Mouse (Mus musculus): ENCODE data around the gene Zfp30. TPM values are rescaled to one million over a fixed set of nuclear protein-coding genes. Genes with fewer than 3 reads are reported as not detected.
A peak's percentile ranks its signal among the peaks of the same experiment; 100 is the strongest.

Gene Zfp30
- polyA plus RNA-seq, 1 experiment from 2014 or later = 8.9 TPM

- no peak for ATAC-seq (ENCODE audit: insufficient number of reproducible peaks, low FRiP score, low TSS enrichment, low read depth)
- H3K9me3 ChIP-seq = no peaks in the 10 kb centered on the region
- H3K36me3 ChIP-seq = peaks cover 25% of the 10 kb centered on the region
- no peaks in the 10 kb centered on the region for H3K27me3 ChIP-seq
- H3K4me1 ChIP-seq = no peaks in the 10 kb centered on the region
- 85% methylated on average over 1 of the region's 1 CpGs for WGBS
- H3K4me2 ChIP-seq = no peak overlapping the region
- H3K9ac ChIP-seq = no peak overlapping the region
- no peak overlapping the region for H3K4me3 ChIP-seq
- no peak overlapping the region for H3K27ac ChIP-seq
These were observed 58.3 kb downstream of the Zfp30 start for GRCm38 (mm10) chr7:29842105-29842504.

MicroRNA genes within 50 kb of the gene (microRNA counts, 519-probe panel; counts per million panel counts)
- 1,268 counts per million, percentile 10 among the panel's probes with 10 or more counts for microRNA mmu-miR-1964

Small RNA genes within 50 kb of the gene (microRNA-seq; reads per million reads assigned to microRNA genes)
- gene Mir1964 = 0.82 reads per million

Other genes with a start within 250 kb of the Zfp30 start
- not detected in 2 replicates for gene Catsperg2, start 57.0 kb upstream of the Zfp30 start, polyA plus RNA-seq (2015; fragmentation: Nextera tagmentation; extraction: Ambion mirVana)
- gene Zfp84, start 15.4 kb upstream of the Zfp30 start, polyA plus RNA-seq (2015; fragmentation: Nextera tagmentation; extraction: Ambion mirVana) = 14.0 and 15.4 TPM in 2 replicates
- 14.2 and 14.3 TPM in 2 replicates for gene Zfp790, start 32.1 kb downstream of the Zfp30 start, polyA plus RNA-seq (2015; fragmentation: Nextera tagmentation; extraction: Ambion mirVana)
- gene Zfp940, start 69.7 kb downstream of the Zfp30 start, polyA plus RNA-seq (2015; fragmentation: Nextera tagmentation; extraction: Ambion mirVana) = 4.8 and 5.6 TPM in 2 replicates
- 6.7 and 7.6 TPM in 2 replicates for gene Zfp420, start 76.0 kb downstream of the Zfp30 start, polyA plus RNA-seq (2015; fragmentation: Nextera tagmentation; extraction: Ambion mirVana)
- gene Zfp27, start 122.6 kb downstream of the Zfp30 start, polyA plus RNA-seq (2015; fragmentation: Nextera tagmentation; extraction: Ambion mirVana) = 12.4 and 12.7 TPM in 2 replicates
- gene Zfp383, start 124.2 kb downstream of the Zfp30 start, polyA plus RNA-seq (2015; fragmentation: Nextera tagmentation; extraction: Ambion mirVana) = 5.9 and 7.0 TPM in 2 replicates
- 11.5 and 11.6 TPM in 2 replicates for gene Zfp74, start 170.1 kb downstream of the Zfp30 start, polyA plus RNA-seq (2015; fragmentation: Nextera tagmentation; extraction: Ambion mirVana)
- gene Zfp568, start 200.0 kb downstream of the Zfp30 start, polyA plus RNA-seq (2015; fragmentation: Nextera tagmentation; extraction: Ambion mirVana) = 17.9 and 27.5 TPM in 2 replicates

Measured in limb, embryonic 15.5 days (tissue).